Mouse (Mus musculus): Measurements from ENCODE around the gene Col24a1. TPM values are rescaled to one million over a fixed set of nuclear protein-coding genes. Genes with fewer than 3 reads are reported as not detected.

Gene Col24a1
- total and polyA plus RNA-seq, 2 experiments from 2014 or later, result 0.35 to 11.7 TPM

- Histone ChIP-seq H3K4me2 (ENCODE audit: low read depth) (no peak overlapping the region), H3K36me3 (ENCODE audit: insufficient read depth) (no peaks in the 10 kb centered on the region), H3K4me1 (ENCODE audit: insufficient read depth) (no peaks in the 10 kb centered on the region), H3K4me3 (ENCODE audit: low read depth, low read length) (no peak overlapping the region), H3K9ac (no peak overlapping the region), H3K27me3 (ENCODE audit: insufficient read depth, low read length) (no peaks in the 10 kb centered on the region), H3K9me3 (ENCODE audit: low read length) (no peaks in the 10 kb centered on the region), H3K27ac (ENCODE audit: low read depth, low read length) (no peak overlapping the region)
- no peak for TF ChIP-seq CTCF (IDR thresholded peaks at IDR 0.05; ENCODE audit: low read depth)
- WGBS, result 90% methylated on average over 10 of the region's 10 CpGs
- ATAC-seq (no peak), DNase-seq (no peak)
These were observed 263.9 kb downstream of the Col24a1 start for GRCm38 (mm10) chr3:145556206-145556605.

DNA sequence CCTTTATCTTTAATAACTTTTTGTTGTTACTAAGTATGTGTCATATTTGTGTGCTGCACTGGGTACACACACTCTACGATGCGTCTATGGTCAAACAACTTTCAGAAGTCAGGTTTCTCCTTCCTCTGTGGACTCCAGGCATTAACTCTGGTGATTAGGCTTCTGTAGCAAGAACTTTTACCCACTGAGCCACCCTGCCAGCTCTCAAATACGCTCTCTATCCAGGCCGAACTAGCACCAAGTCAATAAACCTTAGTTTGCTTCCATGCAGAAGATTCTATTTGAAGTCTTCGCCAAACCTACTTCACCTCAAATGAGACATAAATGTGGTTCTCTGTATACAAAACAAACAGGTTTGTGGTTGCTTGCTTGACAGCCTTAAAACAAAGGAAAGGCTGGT, 267.4 kb downstream of the Col24a1 start:
- Histone ChIP-seq H3K27me3 (ENCODE audit: insufficient read depth, low read length) (no peaks in the 10 kb centered on the region), H3K4me1 (ENCODE audit: insufficient read depth) (no peaks in the 10 kb centered on the region), H3K27ac (ENCODE audit: low read depth, low read length) (no peak overlapping the region), H3K4me2 (ENCODE audit: low read depth) (no peak overlapping the region), H3K9ac (no peak overlapping the region), H3K36me3 (ENCODE audit: insufficient read depth) (no peaks in the 10 kb centered on the region), H3K9me3 (ENCODE audit: low read length) (no peaks in the 10 kb centered on the region), H3K4me3 (ENCODE audit: low read depth, low read length) (no peak overlapping the region)
- ATAC-seq, result no peak
- DNase-seq, result no peak
- WGBS, result 94% methylated on average over 5 of the region's 5 CpGs
- no peak for TF ChIP-seq CTCF (IDR thresholded peaks at IDR 0.05; ENCODE audit: low read depth)

GRCm38 (mm10) chr3:145560117-145560516, 267.8 kb downstream of the Col24a1 start:
- TF ChIP-seq CTCF (IDR thresholded peaks at IDR 0.05; ENCODE audit: low read depth), result no peak
- Histone ChIP-seq H3K9ac (no peak overlapping the region), H3K4me3 (ENCODE audit: low read depth, low read length) (no peak overlapping the region), H3K4me2 (ENCODE audit: low read depth) (no peak overlapping the region), H3K9me3 (ENCODE audit: low read length) (no peaks in the 10 kb centered on the region), H3K4me1 (ENCODE audit: insufficient read depth) (no peaks in the 10 kb centered on the region), H3K36me3 (ENCODE audit: insufficient read depth) (no peaks in the 10 kb centered on the region), H3K27ac (ENCODE audit: low read depth, low read length) (no peak overlapping the region), H3K27me3 (ENCODE audit: insufficient read depth, low read length) (no peaks in the 10 kb centered on the region)
- ATAC-seq (no peak), DNase-seq (no peak)
- WGBS, result 84% methylated on average over 4 of the region's 4 CpGs

GRCm38 (mm10) chr3:145574468-145574867, 282.2 kb downstream of the Col24a1 start:
- no peak for TF ChIP-seq CTCF (IDR thresholded peaks at IDR 0.05; ENCODE audit: low read depth)
- ATAC-seq (no peak), DNase-seq (no peak)
- Histone ChIP-seq H3K27ac (ENCODE audit: low read depth, low read length) (no peak overlapping the region), H3K27me3 (ENCODE audit: insufficient read depth, low read length) (no peaks in the 10 kb centered on the region), H3K9me3 (ENCODE audit: low read length) (no peaks in the 10 kb centered on the region), H3K36me3 (ENCODE audit: insufficient read depth) (peaks cover 11% of the 10 kb centered on the region), H3K4me3 (ENCODE audit: low read depth, low read length) (no peak overlapping the region), H3K4me2 (ENCODE audit: low read depth) (no peak overlapping the region), H3K9ac (no peak overlapping the region), H3K4me1 (ENCODE audit: insufficient read depth) (peaks cover 9% of the 10 kb centered on the region)
- WGBS, result 89% methylated on average over 3 of the region's 3 CpGs

DNA sequence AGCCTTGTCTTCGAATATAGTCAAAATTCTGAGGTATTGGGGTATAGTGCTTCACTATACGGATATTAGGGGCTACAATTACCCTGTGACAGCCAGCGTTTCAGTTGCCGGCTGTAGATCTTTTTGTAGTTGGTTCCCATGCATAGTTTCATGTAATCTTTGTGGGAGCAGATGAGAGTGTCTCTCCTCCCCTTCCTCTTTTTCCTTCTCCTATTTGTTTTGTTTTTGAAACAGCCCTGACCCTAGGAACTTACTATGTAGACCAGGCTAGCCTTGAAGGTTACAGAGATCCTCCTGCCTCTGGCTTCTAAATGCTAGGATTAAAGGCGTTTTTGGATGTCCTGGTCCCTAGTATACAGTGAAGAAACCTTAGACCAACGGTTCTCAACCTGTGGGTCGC, 283.1 kb downstream of the Col24a1 start:
- Histone ChIP-seq H3K9me3 (ENCODE audit: low read length) (no peaks in the 10 kb centered on the region), H3K27me3 (ENCODE audit: insufficient read depth, low read length) (no peaks in the 10 kb centered on the region), H3K9ac (no peak overlapping the region), H3K4me2 (ENCODE audit: low read depth) (no peak overlapping the region; the same call in 1 of the 2 replicates), H3K27ac (ENCODE audit: low read depth, low read length) (no peak overlapping the region), H3K4me1 (ENCODE audit: insufficient read depth) (peaks cover 9% of the 10 kb centered on the region), H3K36me3 (ENCODE audit: insufficient read depth) (peaks cover 11% of the 10 kb centered on the region), H3K4me3 (ENCODE audit: low read depth, low read length) (no peak overlapping the region)
- no peak for TF ChIP-seq CTCF (IDR thresholded peaks at IDR 0.05; ENCODE audit: low read depth)
- ATAC-seq, result no peak
- no peak for DNase-seq
- 89% methylated on average over 7 of the region's 7 CpGs for WGBS

- WGBS, result 6% methylated on average over 37 of the region's 37 CpGs
- Histone ChIP-seq H3K9me3 (ENCODE audit: low read length) (no peaks in the 10 kb centered on the region), H3K36me3 (ENCODE audit: insufficient read depth) (peaks cover 11% of the 10 kb centered on the region), H3K4me1 (ENCODE audit: insufficient read depth) (peaks cover 9% of the 10 kb centered on the region), H3K27ac (ENCODE audit: low read depth, low read length) (peak within 1 kb of the TSS; percentile 68), H3K4me3 (ENCODE audit: low read depth, low read length) (peak within 1 kb of the TSS; percentile 65), H3K9ac (peak within 1 kb of the TSS; percentile 71), H3K27me3 (ENCODE audit: insufficient read depth, low read length) (no peaks in the 10 kb centered on the region), H3K4me2 (ENCODE audit: low read depth) (peak within 1 kb of the TSS; percentile 82)
- ATAC-seq, result peak; percentile 94
- TF ChIP-seq CTCF (IDR thresholded peaks at IDR 0.05; ENCODE audit: low read depth), result peak; percentile 50
- DNase-seq, result peak; percentile 97
These were observed 283.6 kb downstream of the Col24a1 start, which contains the start of gene Znhit6 for GRCm38 (mm10) chr3:145575743-145576481. TSS of gene Znhit6 (plus strand) at chr3:145576205.

GRCm38 (mm10) chr3:145576482-145576822, 284.2 kb downstream of the Col24a1 start:
- peaks cover 11% of the 10 kb centered on the region for H3K36me3 ChIP-seq (ENCODE audit: insufficient read depth)
- H3K27me3 ChIP-seq (ENCODE audit: insufficient read depth, low read length), result no peaks in the 10 kb centered on the region
- peaks cover 9% of the 10 kb centered on the region for H3K4me1 ChIP-seq (ENCODE audit: insufficient read depth)
- H3K9me3 ChIP-seq (ENCODE audit: low read length), result no peaks in the 10 kb centered on the region
- H3K4me3 ChIP-seq (ENCODE audit: low read depth, low read length), result peak overlapping the region; percentile 65
- WGBS, result under 1% methylated on average over 11 of the region's 11 CpGs
- H3K9ac ChIP-seq, result peak overlapping the region; percentile 71
- ATAC-seq (no peak), DNase-seq (no peak)
- no peak for TF ChIP-seq CTCF (IDR thresholded peaks at IDR 0.05; ENCODE audit: low read depth)
- H3K4me2 ChIP-seq (ENCODE audit: low read depth), result peak overlapping the region; percentile 82
- H3K27ac ChIP-seq (ENCODE audit: low read depth, low read length), result peak overlapping the region; percentile 68
